In genomic region chr13:32795166-32795565, GRCm38 (mm10) we compare ENCODE assay signal across 32 mouse cellular contexts. TPM values are rescaled to one million over a fixed set of nuclear protein-coding genes. Genes with fewer than 3 reads are reported as not detected.
DNase-seq lines count a peak whose midpoint lies in the region; ATAC-seq and TF ChIP-seq lines count a peak whose summit lies in the region.
"Had no signal": no experiment of that assay in that cellular context is flagged by ENCODE, and none has a peak within 500 bp of the region (broad histone marks: within the 10 kb centered on the region; RNA-seq: fewer than 3 reads in every experiment).

No protein-coding gene starts in this region.

- no peaks in the 10 kb centered on the region for H3K4me1 ChIP-seq in heart, postnatal 0 days (ENCODE audit: control insufficient read depth, insufficient read depth)
- no peaks in the 10 kb centered on the region for H3K4me1 ChIP-seq in heart, embryonic 11.5 days (ENCODE audit: control insufficient read depth, insufficient read depth, low read length)
- H3K4me1 ChIP-seq in limb, embryonic 13.5 days, result peaks cover 13% of the 10 kb centered on the region
- H3K4me1 ChIP-seq in limb, embryonic 10.5 days, result 0 out of 2 replicates have a peak, but pooled peaks cover 7% of the 10 kb centered on the region
- peaks cover 11% of the 10 kb centered on the region; the same call in 1 of the 2 replicates for H3K4me1 ChIP-seq in small intestine, adult 2 months (ENCODE audit: control insufficient read depth, insufficient read depth, insufficient read length, low read length)
- H3K4me1 ChIP-seq: embryonic facial prominence, embryonic 12.5 days; hindbrain, embryonic 12.5 days; liver, embryonic 15.5 days; lung, embryonic 15.5 days; midbrain, embryonic 12.5 days; neural tube, embryonic 13.5 days had no signal

- no peaks in the 10 kb centered on the region for H3K36me3 ChIP-seq in heart, postnatal 0 days (replicated peaks; ENCODE audit: control insufficient read depth, insufficient read depth, low read length)
- H3K36me3 ChIP-seq in heart, embryonic 11.5 days (ENCODE audit: control insufficient read depth, insufficient read depth, low read length), result no peaks in the 10 kb centered on the region
- no peaks in the 10 kb centered on the region for H3K36me3 ChIP-seq in limb, embryonic 13.5 days
- H3K36me3 ChIP-seq in limb, embryonic 10.5 days, result no peaks in the 10 kb centered on the region
- no peaks in the 10 kb centered on the region for H3K36me3 ChIP-seq in small intestine, adult 2 months (ENCODE audit: control insufficient read depth, insufficient read depth, low read length)
- H3K36me3 ChIP-seq: embryonic facial prominence, embryonic 12.5 days; heart, embryonic 15.5 days; hindbrain, embryonic 12.5 days; liver, embryonic 15.5 days; lung, embryonic 15.5 days; midbrain, embryonic 12.5 days; neural tube, embryonic 13.5 days had no signal

- TF ChIP-seq CTCF in heart, postnatal 0 days (IDR thresholded peaks at IDR 0.05; ENCODE audit: low read depth), result no peak
- no peak for TF ChIP-seq CTCF in small intestine, adult 2 months (IDR thresholded peaks at IDR 0.05; ENCODE audit: extremely low read depth, insufficient read length, insufficient replicate concordance, low read depth, low read length)

- H3K27ac ChIP-seq in heart, postnatal 0 days (ENCODE audit: low read depth), result peak overlapping the region; percentile 71
- no peak overlapping the region for H3K27ac ChIP-seq in heart, embryonic 11.5 days (ENCODE audit: low read depth, low read length)
- H3K27ac ChIP-seq in limb, embryonic 13.5 days, result peak overlapping the region; percentile 28; the same call in 1 of the 2 replicates
- H3K27ac ChIP-seq in limb, embryonic 10.5 days, result no peak overlapping the region
- peak overlapping the region; percentile 95 for H3K27ac ChIP-seq in small intestine, adult 2 months (ENCODE audit: insufficient read depth, low read depth, low read length)
- H3K27ac ChIP-seq: embryonic facial prominence, embryonic 12.5 days; hindbrain, embryonic 12.5 days; hindbrain, postnatal 0 days; kidney, postnatal 0 days; layer of hippocampus, adult 2 months; left cerebral cortex, adult 2 months; liver, embryonic 15.5 days; lung, embryonic 15.5 days; midbrain, embryonic 12.5 days; neural tube, embryonic 13.5 days had no signal

- no peak for ATAC-seq in heart, postnatal 0 days (ENCODE audit: insufficient read depth, low read depth)
- no peak for ATAC-seq in heart, embryonic 11.5 days (replicated peaks; ENCODE audit: insufficient number of reproducible peaks, low FRiP score, low TSS enrichment)
- ATAC-seq in limb, embryonic 13.5 days (ENCODE audit: low FRiP score, low read depth), result no peak
- ATAC-seq: forebrain, embryonic 14.5 days; Patski had no signal

- no peaks in the 10 kb centered on the region for H3K9me3 ChIP-seq in heart, postnatal 0 days (replicated peaks; ENCODE audit: control insufficient read depth, low read length)
- H3K9me3 ChIP-seq in heart, embryonic 11.5 days (replicated peaks; ENCODE audit: control insufficient read depth, low read length), result no peaks in the 10 kb centered on the region
- no peaks in the 10 kb centered on the region for H3K9me3 ChIP-seq in limb, embryonic 13.5 days
- H3K9me3 ChIP-seq in limb, embryonic 10.5 days (replicated peaks), result no peaks in the 10 kb centered on the region
- H3K9me3 ChIP-seq: embryonic facial prominence, embryonic 12.5 days; heart, embryonic 15.5 days; hindbrain, embryonic 12.5 days; liver, embryonic 15.5 days; lung, embryonic 15.5 days; midbrain, embryonic 12.5 days; neural tube, embryonic 13.5 days had no signal

- no peak for TF ChIP-seq POLR2A in small intestine, adult 2 months (IDR thresholded peaks at IDR 0.05; ENCODE audit: low read depth, low read length)

- no peaks in the 10 kb centered on the region for H3K27me3 ChIP-seq in heart, postnatal 0 days (ENCODE audit: control insufficient read depth, insufficient read depth, low read length)
- no peaks in the 10 kb centered on the region for H3K27me3 ChIP-seq in heart, embryonic 11.5 days (ENCODE audit: control insufficient read depth, insufficient read depth, low read length)
- H3K27me3 ChIP-seq in limb, embryonic 13.5 days, result no peaks in the 10 kb centered on the region
- H3K27me3 ChIP-seq in limb, embryonic 10.5 days (ENCODE audit: low read depth, poor library complexity, severe bottlenecking), result no peaks in the 10 kb centered on the region
- H3K27me3 ChIP-seq in small intestine, adult 2 months (ENCODE audit: control insufficient read depth, insufficient read depth, low read length), result no peaks in the 10 kb centered on the region
- H3K27me3 ChIP-seq: embryonic facial prominence, embryonic 12.5 days; heart, embryonic 15.5 days; hindbrain, embryonic 12.5 days; liver, embryonic 15.5 days; lung, embryonic 15.5 days; midbrain, embryonic 12.5 days; neural tube, embryonic 13.5 days; Patski had no signal

- no peak overlapping the region for H3K4me3 ChIP-seq in heart, postnatal 0 days (ENCODE audit: low read depth, low read length)
- no peak overlapping the region for H3K4me3 ChIP-seq in heart, embryonic 11.5 days (ENCODE audit: low read depth, low read length)
- no peak overlapping the region for H3K4me3 ChIP-seq in limb, embryonic 13.5 days
- H3K4me3 ChIP-seq in limb, embryonic 10.5 days, result no peak overlapping the region
- no peak overlapping the region for H3K4me3 ChIP-seq in small intestine, adult 2 months (ENCODE audit: low read depth, low read length)
- H3K4me3 ChIP-seq: embryonic facial prominence, embryonic 12.5 days; heart, embryonic 15.5 days; hindbrain, embryonic 12.5 days; layer of hippocampus, adult 2 months; left cerebral cortex, adult 2 months; liver, embryonic 15.5 days; lung, embryonic 15.5 days; midbrain, embryonic 12.5 days; neural tube, embryonic 13.5 days had no signal

- TF ChIP-seq EP300 in heart, postnatal 0 days (IDR thresholded peaks at IDR 0.05; ENCODE audit: low read depth), result no peak

- H3K4me2 ChIP-seq in heart, postnatal 0 days (ENCODE audit: low read depth, low read length), result no peak overlapping the region
- H3K4me2 ChIP-seq in heart, embryonic 11.5 days, result no peak overlapping the region
- no peak overlapping the region for H3K4me2 ChIP-seq in limb, embryonic 13.5 days (replicated peaks)
- H3K4me2 ChIP-seq: embryonic facial prominence, embryonic 12.5 days; heart, embryonic 15.5 days; hindbrain, embryonic 12.5 days; liver, embryonic 15.5 days; lung, embryonic 15.5 days; midbrain, embryonic 12.5 days; neural tube, embryonic 13.5 days had no signal

- H3K9ac ChIP-seq in heart, postnatal 0 days (replicated peaks; ENCODE audit: low read depth, low read length), result no peak overlapping the region
- no peak overlapping the region for H3K9ac ChIP-seq in heart, embryonic 11.5 days (ENCODE audit: low read depth, low read length)
- H3K9ac ChIP-seq in limb, embryonic 13.5 days, result no peak overlapping the region
- H3K9ac ChIP-seq: embryonic facial prominence, embryonic 12.5 days; heart, embryonic 15.5 days; hindbrain, embryonic 12.5 days; liver, embryonic 15.5 days; lung, embryonic 15.5 days; midbrain, embryonic 12.5 days; neural tube, embryonic 13.5 days had no signal

- no peak for DNase-seq in heart, postnatal 0 days (ENCODE audit: low spot score)
- DNase-seq in limb, embryonic 10.5 days (ENCODE audit: low spot score), result no peak
- DNase-seq in kidney, adult 9 months, result peak; percentile 79
- DNase-seq in urinary bladder, adult 2 months (ENCODE audit: low spot score), result no peak
- DNase-seq: cerebellum, adult 11 months; cerebellum, adult 9-10 months; cerebellum, postnatal 36 days; lung, postnatal 36 days; right cerebral cortex, postnatal 4 days; thymus, adult 2 months; thymus, postnatal 4 days had no signal

- 86% methylated on average over 5 of the region's 5 CpGs for WGBS in heart, postnatal 0 days
- WGBS in heart, embryonic 11.5 days (ENCODE audit: insufficient replicate concordance), result 83% methylated on average over 5 of the region's 5 CpGs
- WGBS in limb, embryonic 13.5 days, result 92% methylated on average over 5 of the region's 5 CpGs
- WGBS in limb, embryonic 10.5 days, result 91% methylated on average over 5 of the region's 5 CpGs
- WGBS in small intestine, adult 2 months, result 47% methylated on average over 5 of the region's 5 CpGs

RNA-seq across cellular contexts. Expression of gene Wrnip1, which starts 6.7 kb away (rescaled TPM):
- 33.1 and 66.7 TPM in 2 replicates for total RNA-seq in heart, postnatal 0 days (2014; rRNA removed; ENCODE audit: low replicate concordance)
- polyA plus RNA-seq in heart, postnatal 0 days (2015; fragmentation: Nextera tagmentation; extraction: Ambion mirVana), result 11.2 and 12.1 TPM in 2 replicates
- polyA plus RNA-seq in heart, embryonic 11.5 days (2014; fragmentation: Nextera tagmentation; extraction: Ambion mirVana), result 14.2 and 14.6 TPM in 2 replicates
- polyA plus RNA-seq in limb, embryonic 13.5 days (2015; fragmentation: Nextera tagmentation; extraction: Ambion mirVana), result 23.7 and 24.1 TPM in 2 replicates
- 14.8 and 20.6 TPM in 2 replicates for polyA plus RNA-seq in limb, embryonic 10.5 days (2016; fragmentation: Nextera tagmentation; extraction: Ambion mirVana)
- polyA plus RNA-seq in small intestine, adult 2 months (2012; rRNA removed), result 27.9 and 41.3 TPM in 2 replicates
- 33.8 and 34.4 TPM in 2 replicates for polyA plus RNA-seq in urinary bladder, adult 2 months (2012; rRNA removed)

RNA-seq across cellular contexts. Expression of gene D930007J09Rik, which starts 7.5 kb away (rescaled TPM):
- not detected in 2 replicates for total RNA-seq in heart, postnatal 0 days (2014; rRNA removed; ENCODE audit: low replicate concordance)
- not detected in 2 replicates for polyA plus RNA-seq in heart, postnatal 0 days (2015; fragmentation: Nextera tagmentation; extraction: Ambion mirVana)
- polyA plus RNA-seq in heart, embryonic 11.5 days (2014; fragmentation: Nextera tagmentation; extraction: Ambion mirVana), result not detected in 2 replicates
- polyA plus RNA-seq in limb, embryonic 13.5 days (2015; fragmentation: Nextera tagmentation; extraction: Ambion mirVana), result not detected in 2 replicates
- not detected in 2 replicates for polyA plus RNA-seq in limb, embryonic 10.5 days (2016; fragmentation: Nextera tagmentation; extraction: Ambion mirVana)
- not detected in 2 replicates for polyA plus RNA-seq in small intestine, adult 2 months (2012; rRNA removed)
- not detected in 2 replicates for polyA plus RNA-seq in urinary bladder, adult 2 months (2012; rRNA removed)
- total RNA-seq: adrenal gland, postnatal 14 days; gastrocnemius, adult 18-20 months; heart, postnatal 36 days; hindbrain, postnatal 0 days; layer of hippocampus, adult 2 months; left cerebral cortex, adult 2 months; megakaryocyte, adult 5-6 weeks had no signal
- polyA plus RNA-seq: embryonic facial prominence, embryonic 12.5 days; forebrain, embryonic 14.5 days; heart, embryonic 15.5 days; hindbrain, embryonic 12.5 days; hindbrain, postnatal 0 days; kidney, postnatal 0 days; liver, embryonic 15.5 days; lung, embryonic 15.5 days; midbrain, embryonic 12.5 days; neural tube, embryonic 13.5 days; Patski; thymus, adult 2 months had no signal

RNA-seq across cellular contexts. Expression of gene Mylk4, which starts 11.4 kb away (rescaled TPM):
- 1.6 and 5.6 TPM in 2 replicates for total RNA-seq in heart, postnatal 0 days (2014; rRNA removed; ENCODE audit: low replicate concordance)
- 2.4 and 2.8 TPM in 2 replicates for polyA plus RNA-seq in heart, postnatal 0 days (2015; fragmentation: Nextera tagmentation; extraction: Ambion mirVana)
- polyA plus RNA-seq in heart, embryonic 11.5 days (2014; fragmentation: Nextera tagmentation; extraction: Ambion mirVana), result 0.16 TPM in 1 of 2 replicates, not detected in the other
- polyA plus RNA-seq in limb, embryonic 13.5 days (2015; fragmentation: Nextera tagmentation; extraction: Ambion mirVana), result 4.7 and 5.1 TPM in 2 replicates
- 0.13 and 0.26 TPM in 2 replicates for polyA plus RNA-seq in limb, embryonic 10.5 days (2016; fragmentation: Nextera tagmentation; extraction: Ambion mirVana)
- not detected in 2 replicates for polyA plus RNA-seq in small intestine, adult 2 months (2012; rRNA removed)
- polyA plus RNA-seq in urinary bladder, adult 2 months (2012; rRNA removed), result 0.01 and 0.04 TPM in 2 replicates
- total RNA-seq: hindbrain, postnatal 0 days; megakaryocyte, adult 5-6 weeks; MEL had no signal
- polyA plus RNA-seq: forebrain, embryonic 14.5 days; midbrain, embryonic 12.5 days had no signal

RNA-seq across cellular contexts. Expression of gene Serpinb1a, which starts 55.8 kb away (rescaled TPM):
- total RNA-seq in heart, postnatal 0 days (2014; rRNA removed; ENCODE audit: low replicate concordance), result 1.8 and 19.6 TPM in 2 replicates
- polyA plus RNA-seq in heart, postnatal 0 days (2015; fragmentation: Nextera tagmentation; extraction: Ambion mirVana), result 13.8 and 16.1 TPM in 2 replicates
- 3.5 and 5.8 TPM in 2 replicates for polyA plus RNA-seq in heart, embryonic 11.5 days (2014; fragmentation: Nextera tagmentation; extraction: Ambion mirVana)
- 5.4 and 7.0 TPM in 2 replicates for polyA plus RNA-seq in limb, embryonic 13.5 days (2015; fragmentation: Nextera tagmentation; extraction: Ambion mirVana)
- polyA plus RNA-seq in limb, embryonic 10.5 days (2016; fragmentation: Nextera tagmentation; extraction: Ambion mirVana), result 0.46 and 2.1 TPM in 2 replicates
- 36.8 and 110 TPM in 2 replicates for polyA plus RNA-seq in small intestine, adult 2 months (2012; rRNA removed)
- polyA plus RNA-seq in urinary bladder, adult 2 months (2012; rRNA removed), result 14.6 and 18.0 TPM in 2 replicates

Comparison
In these comparisons a context has a peak if more than half of its experiments do, and no peak if none do; other contexts are left out.
1. H3K27ac ChIP-seq: peak in heart, postnatal 0 days (single experiment), limb, embryonic 13.5 days (single experiment) and small intestine, adult 2 months (single experiment); none in heart, embryonic 11.5 days (single experiment) and limb, embryonic 10.5 days (single experiment).